Mouse (Mus musculus) left cerebral cortex, adult 6 months (tissue): Measurements from ENCODE around the gene Ccdc181. TPM values are rescaled to one million over a fixed set of nuclear protein-coding genes. Genes with fewer than 3 reads are reported as not detected.

ENCODE experiments used
- long read RNA-seq, 2 experiments: library from polyadenylated mRNA; unstranded; transcript quantifications; one replicate each; pipeline ENCODE4 v2.0.0; 2019 to 2020
- polyA plus RNA-seq: library from polyadenylated mRNA; unstranded; fragments of <200 nt; fragmentation: Nextera tagmentation; gene quantifications from 2 replicates; pipeline ENCODE4 v1.2.3, GENCODE M21; 2021

Gene Ccdc181
- polyA plus RNA-seq, result 18.2 and 19.8 TPM in 2 replicates
- long read RNA-seq, experiment 1, transcript Ccdc181-201 (6 exons, 1,909 nt), result major isoform, 66 of 87 reads
- long read RNA-seq, experiment 1, partial matches to known transcripts, result 15 of 87 reads
- long read RNA-seq, experiment 1, other reads (novel, unspliced or antisense), result 6 of 87 reads
- long read RNA-seq, experiment 2, transcript Ccdc181-201 (6 exons, 1,909 nt), result major isoform, 8 of 34 reads
- long read RNA-seq, experiment 2, partial matches to known transcripts, result 24 of 34 reads
- long read RNA-seq, experiment 2, other reads (novel, unspliced or antisense), result 2 of 34 reads

DNA sequence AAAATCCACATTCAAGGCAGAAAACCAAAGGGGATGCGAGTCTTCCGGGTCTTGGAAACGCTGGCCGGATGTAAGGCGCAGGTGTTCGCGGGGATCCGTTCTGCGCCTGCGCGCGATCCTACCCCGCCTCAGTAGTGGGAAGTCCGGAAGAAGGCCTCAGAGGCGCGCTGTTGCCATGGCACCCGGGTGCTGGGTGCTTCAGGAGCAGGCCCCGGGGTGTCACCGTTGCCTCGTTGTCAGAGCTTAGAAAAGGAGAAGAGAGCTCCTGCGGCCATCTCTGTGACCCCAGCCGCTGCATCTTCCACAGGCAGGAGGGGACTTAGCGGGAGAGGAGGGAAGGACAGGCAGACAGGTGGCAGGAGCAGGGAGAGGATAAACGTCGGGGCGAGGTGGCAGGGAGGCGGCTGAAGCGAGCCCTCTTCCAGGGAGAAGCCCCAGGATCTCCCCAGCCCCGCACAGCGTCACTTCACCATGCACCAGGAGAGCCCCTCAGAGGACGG, at the start of gene Ccdc181:
Gene Ccdc181 (plus strand): TSS at position 131 of the 500 bp plus-strand sequence.

GRCm38 (mm10) chr1:164248465-164249331, 26.7 kb upstream of the Ccdc181 start, which contains the start of gene Slc19a2:
Gene Slc19a2 (plus strand): TSS chr1:164249046.

DNA sequence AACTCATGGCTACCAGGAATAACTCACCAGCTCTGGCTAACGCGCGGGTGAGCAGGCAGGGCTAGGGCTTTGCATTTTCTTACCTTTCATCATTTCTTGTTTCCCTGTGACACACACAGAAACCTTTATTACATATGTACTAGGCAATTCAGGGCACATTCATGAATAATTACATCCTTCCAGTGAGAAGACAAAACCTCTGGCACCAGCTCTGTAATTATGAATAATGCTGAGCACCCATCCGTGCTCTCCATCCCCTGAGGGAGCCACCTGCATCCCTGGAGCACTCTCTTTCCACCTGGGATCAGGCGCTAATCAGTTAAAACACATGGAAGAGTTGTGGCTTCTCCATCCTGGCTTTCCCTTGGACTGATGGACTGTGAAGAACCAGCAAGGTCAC, 28.4 kb downstream of the Ccdc181 start, which contains the start of gene Nme7:
Gene Nme7 (plus strand): TSS at position 301 of the 400 bp plus-strand sequence.

GRCm38 (mm10) chr1:164307124-164307751, 31.9 kb downstream of the Ccdc181 start, which contains the start of gene Blzf1:
Gene Blzf1 (minus strand): TSS chr1:164307489.

Other genes starting within 250 kb of the Ccdc181 start
- gene Sele, start 227.4 kb upstream of the Ccdc181 start, polyA plus RNA-seq, result not detected in 2 replicates
- not detected in 2 replicates for gene Sell, start 213.6 kb upstream of the Ccdc181 start, polyA plus RNA-seq
- gene Selp, start 160.3 kb upstream of the Ccdc181 start, polyA plus RNA-seq, result not detected in 2 replicates
- 0.01 and 0.04 TPM in 2 replicates for gene F5, start 123.7 kb upstream of the Ccdc181 start, polyA plus RNA-seq
- gene Slc19a2, start 26.5 kb upstream of the Ccdc181 start, polyA plus RNA-seq, result 6.5 and 6.6 TPM in 2 replicates
- gene Nme7, start 28.5 kb downstream of the Ccdc181 start, polyA plus RNA-seq, result 28.9 and 52.2 TPM in 2 replicates
- 18.5 and 22.4 TPM in 2 replicates for gene Blzf1, start 31.9 kb downstream of the Ccdc181 start, polyA plus RNA-seq
- gene Atp1b1, start 182.8 kb downstream of the Ccdc181 start, polyA plus RNA-seq, result 1,060 and 1,274 TPM in 2 replicates